Mouse (Mus musculus) adrenal gland, postnatal 10 days (tissue): Measurements from ENCODE around the gene Phf24. TPM values are rescaled to one million over a fixed set of nuclear protein-coding genes. Genes with fewer than 3 reads are reported as not detected.
"Not testable (repeated sequence)": the region's sequence is repeated elsewhere in the genome, so short reads cannot be mapped to it uniquely, and the experiment has no call there.

ENCODE experiments used
- DNase-seq: peaks from one replicate; pipeline ENCODE4 v3.0.0; 2021; ENCODE audit warnings: mixed read lengths
- total RNA-seq, 2 experiments: library from RNA; stranded (reverse); gene quantifications; 2 replicates each; pipeline ENCODE4 v1.2.3; 2021

Gene Phf24
- total RNA-seq, 2 experiments from 2014 or later: 2.4 to 6.3 TPM

DNA sequence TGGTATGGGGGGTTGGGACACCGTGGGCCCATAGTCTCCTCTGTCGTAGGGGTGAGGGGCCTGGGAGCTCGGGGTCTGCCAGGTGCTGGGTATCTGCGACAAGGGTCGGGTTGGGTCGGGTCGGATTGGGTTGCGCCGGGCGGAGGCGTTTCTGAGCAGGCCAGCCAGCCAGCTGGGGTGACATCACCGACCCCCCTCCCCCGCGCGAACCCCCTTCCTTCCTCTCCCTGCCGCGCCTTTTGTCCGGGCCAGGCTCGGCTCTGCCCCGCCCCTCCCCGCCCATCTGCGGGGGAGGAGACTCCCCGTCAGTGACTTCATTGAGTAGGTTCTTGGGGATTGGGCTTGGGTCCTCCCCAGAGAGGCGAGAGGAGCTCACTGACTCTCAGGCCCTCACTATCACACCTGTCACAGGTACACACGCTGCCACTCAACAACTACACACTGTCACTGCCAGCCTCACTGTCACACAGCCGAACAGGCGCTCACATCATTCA is 33.7 kb downstream of the Phf24 start:
- DNase-seq: peak; percentile 91

GRCm38 (mm10) chr4:42951206-42952195 is 35.0 kb downstream of the Phf24 start:
- no peak for DNase-seq

GRCm38 (mm10) chr4:42952563-42952962 is 36.1 kb downstream of the Phf24 start:
- no peak for DNase-seq

DNA sequence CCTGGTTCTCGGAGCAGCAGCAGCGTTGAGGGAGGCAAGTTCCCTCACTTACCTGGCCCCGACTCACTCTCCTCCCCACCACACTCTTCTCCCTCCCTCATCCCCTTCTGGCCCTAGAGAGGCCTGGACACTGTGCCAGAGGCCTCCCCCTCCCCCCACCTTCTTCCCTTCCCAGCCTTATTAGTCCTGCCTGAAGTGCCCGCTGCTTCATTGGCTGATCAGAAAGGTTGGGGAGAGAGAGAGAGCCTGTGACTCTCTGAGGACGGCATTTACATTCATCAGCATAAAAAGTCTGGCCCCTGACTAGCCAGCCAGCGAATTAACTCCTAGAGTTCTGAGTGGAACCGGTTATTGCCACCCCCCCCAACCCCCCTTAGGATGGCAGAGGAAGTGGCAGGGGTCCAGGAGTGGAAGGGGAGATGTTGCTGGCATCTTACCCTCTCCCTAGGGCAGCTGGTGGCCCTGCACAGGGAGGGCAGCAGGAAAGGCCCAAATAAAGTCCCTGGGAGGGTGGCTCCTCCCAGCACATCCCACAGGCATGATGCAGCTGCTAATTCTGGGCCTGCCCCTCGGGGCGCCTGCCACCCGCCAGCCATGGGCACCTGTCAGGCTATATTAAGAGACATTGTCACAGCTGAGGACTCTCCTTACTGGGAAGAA is 37.1 kb downstream of the Phf24 start:
- DNase-seq: no peak

GRCm38 (mm10) chr4:42954297-42954696 is 37.8 kb downstream of the Phf24 start:
- peak; percentile 86 for DNase-seq

- DNase-seq: no peak
Observed at GRCm38 (mm10) chr4:42955200-42955599, 38.7 kb downstream of the Phf24 start.

DNA sequence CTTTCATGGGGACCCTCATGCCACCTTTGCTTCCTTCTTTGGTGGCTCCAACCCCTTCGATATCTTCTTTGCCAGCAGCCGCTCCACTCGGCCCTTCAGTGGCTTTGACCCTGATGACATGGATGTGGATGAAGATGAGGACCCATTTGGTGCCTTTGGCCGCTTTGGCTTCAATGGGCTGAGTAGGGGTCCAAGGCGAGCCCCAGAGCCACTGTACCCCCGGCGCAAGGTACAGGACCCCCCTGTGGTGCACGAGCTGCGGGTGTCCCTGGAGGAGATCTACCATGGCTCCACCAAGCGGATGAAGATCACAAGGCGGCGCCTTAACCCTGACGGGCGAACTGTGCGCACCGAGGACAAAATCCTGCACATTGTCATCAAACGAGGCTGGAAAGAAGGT is 40.1 kb downstream of the Phf24 start:
- no peak for DNase-seq

DNA sequence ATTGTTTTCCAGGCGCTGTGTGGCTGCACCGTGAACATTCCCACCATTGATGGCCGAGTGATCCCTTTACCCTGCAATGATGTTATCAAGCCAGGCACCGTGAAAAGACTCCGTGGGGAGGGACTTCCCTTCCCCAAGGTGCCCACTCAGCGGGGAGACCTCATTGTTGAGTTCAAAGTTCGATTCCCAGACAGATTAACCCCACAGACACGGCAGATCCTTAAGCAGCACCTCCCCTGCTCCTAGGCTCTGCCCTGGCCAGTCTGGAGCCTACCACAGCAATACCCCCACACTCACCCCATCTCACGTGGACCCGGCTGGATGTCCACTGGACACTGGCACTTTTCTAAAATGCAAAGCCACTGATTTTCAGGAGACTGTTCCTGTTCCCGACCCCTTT is 40.8 kb downstream of the Phf24 start:
- DNase-seq: no peak

DNA sequence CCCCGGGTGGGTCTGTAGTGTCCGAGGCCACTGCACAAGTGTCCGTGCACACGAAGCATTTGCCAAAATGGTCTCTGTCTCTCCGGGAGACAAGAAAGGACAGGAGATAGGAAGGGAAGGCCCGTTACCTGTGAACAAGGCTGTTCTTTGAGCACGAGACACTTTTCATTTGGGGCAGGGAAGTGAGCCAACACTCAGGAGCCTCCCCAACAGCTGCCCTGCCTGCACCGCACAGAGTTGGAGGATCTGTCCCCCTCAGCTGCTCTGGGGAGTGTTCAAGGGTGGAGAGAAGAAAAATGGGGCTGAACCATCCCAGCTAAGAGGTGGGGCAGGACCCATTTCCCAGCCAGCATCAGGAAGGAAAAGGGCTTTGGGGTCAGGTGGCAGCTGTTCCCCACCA is 41.5 kb downstream of the Phf24 start:
- DNase-seq: no peak

DNA sequence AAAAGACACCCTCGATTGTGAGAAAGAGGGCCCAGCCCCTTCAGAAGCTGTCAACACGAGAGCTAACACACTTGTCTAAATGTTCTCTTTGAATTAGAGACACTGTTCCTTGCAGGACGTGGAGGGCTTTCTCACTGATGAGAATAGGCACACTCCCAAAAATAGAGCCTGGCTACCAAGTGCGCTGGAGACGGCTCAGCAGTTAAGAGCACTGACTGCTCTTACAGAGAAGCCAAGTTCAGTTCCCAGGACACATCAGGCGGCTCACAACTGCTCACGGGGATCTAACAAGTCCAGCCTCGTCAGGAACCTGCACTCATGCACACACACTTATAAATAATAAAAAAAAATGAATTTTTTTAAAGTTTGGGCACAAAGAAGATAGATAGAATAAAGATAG is 42.5 kb downstream of the Phf24 start:
- no peak for DNase-seq

GRCm38 (mm10) chr4:42959382-42959781 is 42.9 kb downstream of the Phf24 start:
- no peak for DNase-seq

GRCm38 (mm10) chr4:42961592-42961991 is 45.1 kb downstream of the Phf24 start:
- DNase-seq: peak; percentile 73

DNA sequence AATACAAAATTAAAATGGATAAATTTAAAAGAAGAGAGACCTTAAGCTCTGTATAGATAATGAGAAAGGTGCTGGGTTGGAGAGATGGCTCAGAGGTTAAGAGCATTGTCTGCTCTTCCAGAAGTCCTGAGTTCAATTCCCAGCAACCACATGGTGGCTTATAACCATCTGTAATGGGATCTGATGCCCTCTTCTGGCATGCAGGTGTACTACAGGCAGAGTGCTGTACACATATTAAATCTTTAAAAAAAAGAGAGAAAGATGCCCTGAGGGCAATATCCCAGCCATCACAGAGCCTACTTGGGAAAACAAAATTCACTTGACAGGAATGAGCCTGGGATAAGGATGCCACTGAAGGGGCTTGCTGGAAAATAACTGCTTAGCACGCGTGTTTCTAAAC is 47.0 kb downstream of the Phf24 start:
- no peak for DNase-seq

DNA sequence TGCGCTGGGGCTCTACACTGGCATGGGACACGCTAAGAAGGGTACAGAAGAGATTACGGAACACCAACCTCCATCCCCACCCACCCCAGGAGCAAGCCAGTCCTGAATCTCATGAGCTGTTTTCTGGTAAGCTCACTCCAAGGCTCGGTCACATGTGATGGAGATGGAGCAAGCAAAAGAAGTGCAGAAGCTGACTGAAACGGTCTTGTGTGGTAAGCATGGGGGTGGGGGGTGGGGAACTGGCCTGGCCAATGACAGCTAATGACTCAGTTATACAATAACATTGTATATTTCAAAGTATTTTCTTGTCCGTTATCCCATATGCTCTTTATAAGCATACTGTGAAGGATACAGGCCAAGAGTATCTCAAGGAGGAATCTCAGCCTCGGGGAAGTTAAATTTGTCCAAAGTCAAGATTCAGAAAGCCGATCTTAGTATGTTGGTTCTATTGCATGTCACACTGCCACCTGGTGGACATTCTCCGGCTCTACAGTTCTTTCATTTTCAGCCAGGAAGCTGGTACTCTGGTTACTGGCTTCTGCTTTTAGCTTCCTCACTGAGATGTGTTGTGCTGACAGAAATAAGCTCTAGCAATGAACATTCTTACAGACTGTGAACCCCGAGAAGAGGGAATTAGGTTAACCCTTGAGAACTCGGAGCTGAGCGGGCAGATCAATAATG is 48.7 kb downstream of the Phf24 start:
- DNase-seq: peak; percentile 48

DNA sequence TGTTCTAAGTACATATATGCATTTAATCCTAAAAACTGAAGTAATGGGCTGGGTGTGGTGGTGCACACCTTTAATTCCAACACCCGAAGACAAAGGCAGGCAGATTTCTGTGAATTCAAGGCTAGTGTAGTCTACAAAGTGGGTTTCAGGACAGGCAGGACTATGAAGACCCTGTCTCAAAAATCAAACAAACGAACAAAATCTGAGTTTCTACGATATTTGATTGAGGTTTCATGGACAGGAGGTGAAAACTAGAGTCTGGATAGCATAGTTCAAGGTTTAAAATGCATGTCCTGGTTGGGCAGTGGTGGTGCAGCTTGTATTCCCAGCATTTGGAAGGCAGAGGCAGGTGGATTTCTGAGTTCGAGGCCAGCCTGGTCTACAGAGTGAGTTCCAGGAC is 52.8 kb downstream of the Phf24 start, which contains the start of gene 1700022I11Rik:
TSS of gene 1700022I11Rik (plus strand) at position 301 of the 400 bp plus-strand sequence.
- no peak for DNase-seq

DNA sequence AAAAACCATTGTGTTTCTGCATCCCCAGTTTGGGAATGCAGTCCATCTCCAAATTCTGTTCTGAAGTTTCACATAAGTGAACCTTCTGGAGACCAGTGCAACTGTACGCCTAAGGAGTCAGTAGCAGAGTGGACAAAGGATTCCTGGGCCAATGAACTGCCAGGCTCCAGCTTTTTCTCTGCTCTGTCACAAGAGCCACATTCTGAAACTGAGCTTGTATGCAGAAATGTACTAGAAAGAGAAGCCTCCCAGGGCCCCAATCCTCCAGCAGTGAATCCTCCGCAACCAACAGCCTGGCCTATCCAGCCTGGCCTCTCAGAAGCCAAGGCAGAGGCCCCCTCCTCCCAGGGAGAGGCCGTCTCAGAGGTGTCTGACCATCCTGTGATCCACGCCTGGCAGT is 56.5 kb downstream of the Phf24 start:
- DNase-seq: no peak

DNA sequence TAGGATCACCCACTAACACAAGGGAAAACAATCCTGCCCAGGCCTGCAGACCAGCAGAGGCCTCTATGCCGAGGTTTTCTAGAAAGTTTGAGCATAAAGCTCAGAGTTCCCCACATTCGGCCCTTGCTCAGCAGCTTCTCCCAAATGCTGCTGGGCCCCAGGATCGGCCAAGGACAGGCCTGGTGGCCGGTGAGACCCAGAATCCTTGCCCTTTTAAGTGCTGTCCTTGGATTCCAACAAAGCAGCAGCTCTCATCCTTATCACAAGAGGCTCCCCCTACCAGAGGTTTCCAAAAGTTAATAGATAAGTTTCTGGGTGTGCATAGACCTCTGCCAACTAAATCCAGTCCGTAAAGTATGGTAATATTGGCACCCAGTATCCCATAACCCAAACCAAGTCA is 57.4 kb downstream of the Phf24 start:
- no peak for DNase-seq

- DNase-seq: no peak
Observed at GRCm38 (mm10) chr4:42978062-42978461, 61.6 kb downstream of the Phf24 start.

- not testable (repeated sequence) for DNase-seq
Observed at GRCm38 (mm10) chr4:42980467-42980866, 64.0 kb downstream of the Phf24 start.

- DNase-seq: no peak
Observed at GRCm38 (mm10) chr4:42988296-42988695, 71.8 kb downstream of the Phf24 start.
